Mouse (Mus musculus) CD4-positive, CD25-positive, alpha-beta regulatory T cell, adult 2 months (primary cell): Measurements from ENCODE around the gene Efna4.

Experiments
- DNase-seq: peaks from one replicate; pipeline ENCODE4 v3.0.0-alpha.2; 2012; ENCODE audit warnings: low read depth, low spot score

Gene Efna4

GRCm38 (mm10) chr3:89364631-89365030, 26.8 kb upstream of the Efna4 start:
- no peak for DNase-seq

- DNase-seq: no peak
Observed at GRCm38 (mm10) chr3:89361675-89362074, 23.8 kb upstream of the Efna4 start, which contains the start of gene Dcst2. Gene Dcst2, plus strand, starts transcription at chr3:89361975.

GRCm38 (mm10) chr3:89360237-89360636, 22.4 kb upstream of the Efna4 start:
- no peak for DNase-seq

- no peak for DNase-seq
Observed at GRCm38 (mm10) chr3:89359630-89360029, 21.8 kb upstream of the Efna4 start.

GRCm38 (mm10) chr3:89356029-89356428, 18.2 kb upstream of the Efna4 start:
- no peak for DNase-seq

- DNase-seq: no peak
Observed at GRCm38 (mm10) chr3:89355512-89355902, 17.7 kb upstream of the Efna4 start.

GRCm38 (mm10) chr3:89354816-89355511, 17.1 kb upstream of the Efna4 start:
- DNase-seq: peak; percentile 88

GRCm38 (mm10) chr3:89351271-89351670, 13.4 kb upstream of the Efna4 start:
- DNase-seq: no peak

GRCm38 (mm10) chr3:89349869-89350501, 12.2 kb upstream of the Efna4 start, which contains the start of gene Adam15:
Gene Adam15, minus strand, starts transcription at chr3:89349996.
- peak; percentile 92 for DNase-seq

GRCm38 (mm10) chr3:89348911-89349868, 11.4 kb upstream of the Efna4 start:
- peak; percentile 71 for DNase-seq

GRCm38 (mm10) chr3:89347916-89348315, 10.1 kb upstream of the Efna4 start:
- no peak for DNase-seq

GRCm38 (mm10) chr3:89346815-89347540, 9.2 kb upstream of the Efna4 start:
- DNase-seq: no peak

GRCm38 (mm10) chr3:89343279-89343678, 5.5 kb upstream of the Efna4 start:
- no peak for DNase-seq

- DNase-seq: no peak
Observed at GRCm38 (mm10) chr3:89341794-89342193, 4.0 kb upstream of the Efna4 start.

GRCm38 (mm10) chr3:89340465-89340864, 2.6 kb upstream of the Efna4 start:
- DNase-seq: peak; percentile 89

GRCm38 (mm10) chr3:89339416-89339815, 1.6 kb upstream of the Efna4 start:
- DNase-seq: peak; percentile 77

- peak; percentile 21 for DNase-seq
Observed at GRCm38 (mm10) chr3:89337062-89337720, 637 bp downstream of the Efna4 start.

- DNase-seq: no peak
Observed at GRCm38 (mm10) chr3:89336529-89336928, 1.3 kb downstream of the Efna4 start.

- DNase-seq: no peak
Observed at GRCm38 (mm10) chr3:89333053-89333452, 4.8 kb downstream of the Efna4 start.

- DNase-seq: no peak
Observed at GRCm38 (mm10) chr3:89332476-89332875, 5.4 kb downstream of the Efna4 start.

GRCm38 (mm10) chr3:89332013-89332412, 5.8 kb downstream of the Efna4 start:
- no peak for DNase-seq
